Mouse (Mus musculus) cerebellum, adult 9-10 months (tissue): ENCODE data around the gene Cyp2u1.
"Not testable (repeated sequence)": the region's sequence is repeated elsewhere in the genome, so short reads cannot be mapped to it uniquely, and the experiment has no call there.

Experiments
- DNase-seq: peaks from one replicate; pipeline ENCODE4 v3.0.0; 2022

The Cyp2u1 gene

GRCm38 (mm10) chr3:131302452-131303319, at the start of gene Cyp2u1:
TSS of gene Cyp2u1 (minus strand) at chr3:131303227.
- peak; percentile 93 for DNase-seq

- DNase-seq: no peak
Observed at GRCm38 (mm10) chr3:131350539-131350938, 47.5 kb upstream of the Cyp2u1 start.

DNA sequence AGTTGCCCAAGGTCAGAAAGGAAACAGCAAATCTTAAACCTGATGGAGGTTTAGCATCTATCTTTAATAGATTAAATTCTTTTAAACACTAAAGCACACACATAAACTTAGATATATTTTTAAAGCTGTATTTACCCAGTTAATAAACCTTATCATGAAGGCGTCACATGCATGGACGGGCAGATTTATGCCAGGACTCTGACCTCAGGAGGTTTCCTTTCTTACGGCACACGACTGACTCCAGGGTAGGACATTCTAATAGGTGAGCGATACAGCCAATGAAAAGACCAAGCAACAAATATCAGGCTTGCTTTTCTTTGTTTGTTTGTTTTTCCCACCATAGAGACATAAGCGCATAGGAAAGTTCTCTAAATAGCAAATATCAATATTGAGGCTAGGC, 46.0 kb upstream of the Cyp2u1 start:
- DNase-seq: no peak

DNA sequence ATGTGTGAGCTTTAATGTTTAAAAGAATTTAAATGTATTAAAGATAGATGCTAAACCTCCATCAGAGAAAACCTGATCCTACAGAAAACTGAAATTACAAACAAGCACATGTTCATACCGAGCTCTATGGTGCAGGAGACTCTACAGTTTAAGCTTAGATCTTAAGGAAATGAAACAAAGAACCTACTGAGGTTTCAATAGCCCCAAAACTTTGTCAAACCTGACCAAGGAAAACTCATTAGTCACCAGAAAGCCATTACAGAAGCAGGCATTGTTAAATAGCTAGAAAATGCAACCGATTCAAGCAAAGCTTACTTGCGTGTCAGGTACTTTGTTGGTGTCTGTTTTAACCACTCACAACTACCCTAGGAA, 45.5 kb upstream of the Cyp2u1 start:
- DNase-seq: no peak

- DNase-seq: no peak
Observed at GRCm38 (mm10) chr3:131347831-131348578, 45.0 kb upstream of the Cyp2u1 start.

- DNase-seq: no peak
Observed at GRCm38 (mm10) chr3:131345903-131346302, 42.9 kb upstream of the Cyp2u1 start.

- no peak for DNase-seq
Observed at GRCm38 (mm10) chr3:131343311-131343710, 40.3 kb upstream of the Cyp2u1 start.

GRCm38 (mm10) chr3:131340885-131341284, 37.9 kb upstream of the Cyp2u1 start:
- DNase-seq: no peak

DNA sequence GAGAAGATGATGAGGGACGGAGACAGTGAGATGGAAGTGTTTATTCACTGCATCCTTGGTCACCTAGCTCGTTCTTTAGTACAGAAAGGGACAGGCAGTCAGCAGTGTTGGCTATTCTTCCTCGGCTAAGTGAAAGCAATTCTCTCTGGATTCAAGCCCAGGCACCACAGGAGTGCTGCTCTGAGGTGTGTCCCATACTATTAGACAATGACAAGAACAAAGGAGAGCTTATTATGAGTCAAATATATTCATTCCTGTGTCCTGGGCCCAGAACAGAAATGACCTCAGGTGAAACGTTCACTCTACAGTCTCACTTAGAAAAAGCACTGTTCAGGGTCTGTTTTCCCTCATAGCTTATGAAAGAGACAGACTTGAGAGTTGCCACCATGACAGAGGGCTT, 36.3 kb upstream of the Cyp2u1 start:
- DNase-seq: no peak

DNA sequence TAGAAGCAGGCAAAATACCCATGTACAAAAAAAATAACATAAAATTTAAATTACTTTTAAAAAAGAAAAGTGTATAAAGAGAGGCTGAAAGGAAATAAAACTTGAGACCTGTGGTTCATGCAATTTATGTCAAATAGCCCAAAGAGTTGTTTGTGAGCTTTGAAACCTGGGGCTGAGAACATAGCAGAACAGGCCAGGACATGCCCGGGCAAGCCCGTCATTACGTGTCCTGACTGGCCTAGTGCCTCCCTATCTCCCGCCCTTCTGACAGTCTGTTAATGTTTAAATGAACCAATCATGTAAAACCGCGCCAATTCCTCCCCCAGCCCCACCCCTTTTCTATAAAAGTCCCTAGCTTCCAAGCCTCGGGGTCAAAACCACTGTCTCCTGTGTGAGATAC, 34.7 kb upstream of the Cyp2u1 start:
- DNase-seq: not testable (repeated sequence)

DNA sequence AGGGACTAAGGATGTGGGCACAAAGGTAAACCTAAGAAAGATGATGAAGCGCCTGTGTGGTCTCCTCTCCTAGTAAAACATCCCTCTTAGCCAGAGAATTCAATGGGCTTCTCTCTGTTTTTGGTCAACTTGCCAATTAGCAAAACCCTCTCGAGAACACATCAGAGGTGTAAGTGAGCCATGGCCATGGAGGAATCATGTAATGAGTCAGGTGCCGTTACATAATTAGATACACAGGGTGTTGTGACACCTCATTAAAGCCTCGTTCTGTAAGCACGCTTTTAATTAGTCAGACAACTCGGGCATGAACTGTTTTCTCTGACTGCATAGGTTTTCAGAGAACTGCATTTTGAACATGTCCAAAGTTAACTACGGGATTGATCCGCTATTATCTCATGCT, 33.6 kb upstream of the Cyp2u1 start:
- DNase-seq: no peak

DNA sequence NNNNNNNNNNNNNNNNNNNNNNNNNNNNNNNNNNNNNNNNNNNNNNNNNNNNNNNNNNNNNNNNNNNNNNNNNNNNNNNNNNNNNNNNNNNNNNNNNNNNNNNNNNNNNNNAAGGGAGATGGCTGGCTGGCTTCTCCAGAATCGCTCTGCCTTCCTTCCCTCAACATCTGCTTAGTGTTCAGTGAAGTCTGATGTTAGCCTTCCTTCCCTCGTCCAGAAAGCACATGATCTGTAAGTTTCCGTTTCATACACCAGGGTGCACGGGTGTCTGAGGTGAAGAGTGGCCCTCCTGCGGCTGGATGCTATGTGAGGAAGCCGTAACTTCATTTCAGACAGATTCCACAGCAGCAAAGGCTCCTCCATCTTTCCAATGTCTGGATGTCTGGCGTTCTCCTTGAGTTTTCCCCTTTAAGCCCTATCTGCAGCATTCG, 32.1 kb upstream of the Cyp2u1 start:
- no peak for DNase-seq

GRCm38 (mm10) chr3:131327189-131327588, 24.2 kb upstream of the Cyp2u1 start:
- DNase-seq: no peak

- DNase-seq: no peak
Observed at GRCm38 (mm10) chr3:131326637-131327036, 23.6 kb upstream of the Cyp2u1 start.

- no peak for DNase-seq
Observed at GRCm38 (mm10) chr3:131322081-131322815, 19.2 kb upstream of the Cyp2u1 start.

DNA sequence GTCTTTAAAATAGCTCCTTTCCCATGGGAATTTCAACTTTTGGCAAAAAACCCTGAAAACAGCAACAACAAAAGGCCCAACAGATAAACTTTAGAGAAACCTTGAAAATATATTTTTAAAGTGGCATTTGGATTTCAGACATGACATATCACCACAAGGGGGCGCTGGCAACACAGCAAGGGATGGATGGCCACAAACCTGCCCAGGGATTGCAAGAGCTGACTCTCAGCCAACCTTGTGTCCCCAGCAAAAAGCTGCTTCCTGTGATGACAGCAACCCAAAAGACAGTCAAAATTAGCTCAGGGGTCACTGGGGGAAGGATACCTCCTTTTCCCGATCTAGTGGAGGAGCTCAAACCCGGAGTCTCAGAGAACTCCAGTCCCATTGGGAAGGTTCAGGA, 17.2 kb upstream of the Cyp2u1 start:
- DNase-seq: peak; percentile 85

GRCm38 (mm10) chr3:131318211-131318610, 15.2 kb upstream of the Cyp2u1 start:
- no peak for DNase-seq

- no peak for DNase-seq
Observed at GRCm38 (mm10) chr3:131317126-131317525, 14.1 kb upstream of the Cyp2u1 start.

DNA sequence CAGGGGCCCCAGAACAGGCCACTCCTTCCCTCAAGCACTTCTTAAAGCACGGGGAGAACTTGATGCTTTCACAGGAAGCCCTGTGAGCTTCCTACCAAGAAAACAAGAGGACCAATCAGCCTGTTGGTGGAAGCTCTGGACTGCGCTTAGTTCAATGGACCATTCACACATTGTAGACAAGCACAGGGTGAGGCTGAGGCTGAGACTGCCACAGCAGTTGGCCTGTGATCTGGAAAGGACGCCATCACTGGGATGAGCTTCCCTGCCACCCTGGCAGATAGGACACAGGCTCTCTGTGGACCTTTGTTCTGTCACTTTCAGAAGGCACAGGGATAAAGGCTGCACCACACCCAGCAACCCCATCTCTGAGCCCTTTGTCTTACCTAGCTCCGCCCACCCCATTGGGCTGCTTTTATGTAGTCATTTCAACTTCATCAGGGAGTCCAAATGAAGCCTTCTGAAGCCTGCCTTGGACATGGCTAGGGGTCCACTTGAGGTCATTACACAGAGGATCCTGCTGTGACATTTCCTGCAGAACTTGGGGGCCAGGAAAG, 13.0 kb upstream of the Cyp2u1 start:
- DNase-seq: no peak

- DNase-seq: no peak
Observed at GRCm38 (mm10) chr3:131312340-131312739, 9.3 kb upstream of the Cyp2u1 start.

DNA sequence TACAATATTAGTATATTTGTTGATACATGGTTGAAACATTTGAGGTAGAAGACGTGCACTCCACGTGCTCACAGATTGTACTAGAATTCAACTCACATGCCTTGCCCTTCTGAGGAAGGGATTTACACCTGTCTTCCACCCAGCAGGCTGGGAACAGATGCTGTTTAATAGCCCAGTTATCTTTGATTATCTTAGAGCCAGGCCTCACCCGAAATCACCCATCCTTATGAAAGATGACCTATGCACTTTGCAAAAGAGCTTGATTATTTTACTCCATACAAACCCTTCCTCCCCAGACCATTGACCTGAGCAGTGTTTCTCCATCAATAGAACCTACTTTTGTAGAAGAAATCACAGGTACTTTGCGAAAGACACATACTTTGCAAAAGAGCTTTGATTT, 7.5 kb upstream of the Cyp2u1 start:
- DNase-seq: no peak

- DNase-seq: no peak
Observed at GRCm38 (mm10) chr3:131307811-131308210, 4.8 kb upstream of the Cyp2u1 start.

DNA sequence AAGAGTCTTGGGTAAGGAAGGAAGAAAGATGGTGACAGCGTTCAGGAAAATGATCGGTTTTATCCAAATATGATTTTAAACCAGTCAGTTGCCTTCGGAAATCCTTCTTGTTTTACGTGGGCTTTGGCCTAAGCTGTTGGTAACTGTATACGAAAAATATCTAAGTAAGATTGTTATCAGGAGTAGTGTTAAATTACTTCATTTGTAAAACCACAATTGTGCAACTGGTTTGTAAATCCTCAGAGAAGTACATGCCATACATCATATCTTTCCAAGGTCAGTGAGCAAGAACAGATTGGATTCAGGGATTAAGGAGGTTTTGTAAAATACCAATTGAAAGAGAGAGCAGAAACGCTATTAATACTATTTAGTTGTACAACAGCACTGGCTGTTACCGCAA, 3.2 kb upstream of the Cyp2u1 start:
- no peak for DNase-seq
